Mouse (Mus musculus) erythroblast, embryonic 14.5 days (primary cell): ENCODE data around the gene Tmem100.

Experiments used
- GATA1 ChIP-seq: IDR thresholded peaks from 2 replicates; pipeline ENCODE4 v1.6.1; 2012; ENCODE audit warnings: low read length, inconsistent platforms, mixed read lengths
- TAL1 ChIP-seq: IDR thresholded peaks from 3 replicates; pipeline ENCODE4 v1.6.1; 2012; ENCODE audit warnings: low read length, inconsistent platforms, mixed read lengths

DNA sequence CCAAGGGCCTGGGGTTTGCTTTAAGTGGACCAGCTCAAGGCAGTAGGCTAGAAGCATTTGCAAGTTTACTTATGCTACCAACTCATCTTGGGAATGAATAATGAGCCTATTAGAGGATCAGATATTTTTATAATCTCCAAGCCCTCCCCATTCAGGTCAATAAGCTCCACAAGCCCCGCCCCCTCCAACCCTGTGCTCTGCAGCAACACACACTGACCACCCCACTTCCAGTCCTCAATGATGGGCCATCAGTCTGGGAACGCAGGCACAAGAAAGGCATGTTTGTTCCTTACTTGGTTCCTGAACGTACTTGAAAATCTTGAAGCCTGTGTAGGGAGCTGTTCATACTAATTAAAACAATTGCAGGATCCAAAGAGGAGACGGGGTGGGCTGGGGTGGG is 23.7 kb downstream of the Tmem100 start:
- no peak for TF ChIP-seq GATA1
- no peak for TF ChIP-seq TAL1
